Mouse (Mus musculus) megakaryocyte-erythroid progenitor cell, adult 5-6 weeks (primary cell): Measurements from ENCODE around the gene Ddx47. TPM values are rescaled to one million over a fixed set of nuclear protein-coding genes. Genes with fewer than 3 reads are reported as not detected.
A peak's percentile ranks its signal among the peaks of the same experiment; 100 is the strongest.

ENCODE experiments used
- ATAC-seq: replicated peaks from 2 replicates; pipeline ENCODE4 v1.8.0; 2016; ENCODE audit warnings: mild to moderate bottlenecking, inconsistent platforms; ENCODE audit not compliant: severe bottlenecking, poor library complexity, low FRiP score, low TSS enrichment
- total RNA-seq, 2 experiments: library from RNA; stranded (forward) in 1 of 2; stranded (reverse) in 1 of 2; fragments of 200-1000, 215-1000 nt in 1 of 2; fragments of >200 nt in 1 of 2; fragmentation: Nextera tagmentation in 1 of 2; gene quantifications; 2 replicates each; pipeline ENCODE4 v1.2.3; 2014 to 2017

The Ddx47 gene
- total RNA-seq, 2 experiments from 2014 or later = 108 to 173 TPM

DNA sequence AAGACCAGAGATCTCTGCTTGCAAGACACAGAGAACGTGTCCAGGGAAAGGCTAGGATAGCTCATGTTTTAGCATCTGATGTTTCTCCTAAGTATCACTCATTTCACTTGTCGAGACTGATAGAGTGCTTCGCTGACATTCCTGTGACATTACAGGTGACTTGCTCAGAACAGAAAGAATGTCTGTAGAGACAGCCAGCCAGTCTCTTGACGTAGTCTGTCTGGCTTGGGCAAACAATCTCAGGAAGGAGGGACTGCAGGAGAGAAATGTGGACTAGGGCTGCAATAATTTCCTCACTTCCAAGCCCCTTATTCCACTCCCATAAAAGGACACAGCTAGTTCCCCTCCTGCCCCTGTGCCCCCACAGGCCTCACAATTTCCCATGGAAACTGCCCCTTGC is 11.1 kb upstream of the Ddx47 start:
- no peak for ATAC-seq

GRCm38 (mm10) chr6:135001991-135002390 is 9.4 kb upstream of the Ddx47 start:
- no peak; the same call in 1 of the 2 replicates for ATAC-seq

DNA sequence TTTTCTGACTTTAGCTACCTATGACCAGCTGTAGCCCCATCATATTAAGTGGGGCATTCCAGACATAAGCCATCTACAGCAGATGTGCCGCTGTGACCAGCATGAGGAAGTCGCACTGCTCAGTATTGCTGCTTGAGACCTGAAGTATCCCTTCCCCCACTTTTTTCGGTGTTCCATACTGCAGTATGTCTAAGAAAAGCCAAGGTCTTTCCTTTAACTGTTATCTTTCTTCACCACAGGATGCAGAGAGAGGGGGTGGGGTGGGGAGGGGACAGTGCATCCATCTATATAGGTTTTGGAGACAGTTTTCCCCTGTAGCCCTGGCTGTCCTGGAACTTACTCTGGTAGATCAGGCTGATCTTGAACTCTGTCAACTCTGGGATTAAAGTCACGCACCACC is 5.0 kb upstream of the Ddx47 start:
- ATAC-seq = peak; percentile 46

GRCm38 (mm10) chr6:135011734-135012116 is 313 bp downstream of the Ddx47 start:
- peak; percentile 35 for ATAC-seq

- peak; percentile 50 for ATAC-seq
Measured at GRCm38 (mm10) chr6:135017211-135017610, 5.8 kb downstream of the Ddx47 start.

DNA sequence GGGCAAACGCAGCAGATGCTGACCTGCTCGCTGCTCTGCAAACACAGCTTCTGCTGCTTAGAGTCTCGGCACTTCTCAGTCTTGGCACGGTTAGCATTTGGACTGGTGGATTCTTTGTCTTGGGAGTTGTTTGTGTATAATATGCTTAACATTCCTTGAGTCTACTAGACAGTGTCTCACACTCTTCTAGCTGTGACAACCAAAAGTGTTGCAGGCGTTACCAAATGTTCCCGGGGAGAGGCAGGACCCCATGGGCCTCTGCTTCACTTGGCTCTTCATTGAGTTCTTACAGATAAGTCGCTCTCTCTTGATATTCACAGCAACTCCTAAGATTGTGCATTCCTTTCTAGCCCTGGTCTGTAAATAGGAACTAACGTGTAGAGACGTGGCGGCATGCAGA is 8.2 kb downstream of the Ddx47 start:
- no peak for ATAC-seq

DNA sequence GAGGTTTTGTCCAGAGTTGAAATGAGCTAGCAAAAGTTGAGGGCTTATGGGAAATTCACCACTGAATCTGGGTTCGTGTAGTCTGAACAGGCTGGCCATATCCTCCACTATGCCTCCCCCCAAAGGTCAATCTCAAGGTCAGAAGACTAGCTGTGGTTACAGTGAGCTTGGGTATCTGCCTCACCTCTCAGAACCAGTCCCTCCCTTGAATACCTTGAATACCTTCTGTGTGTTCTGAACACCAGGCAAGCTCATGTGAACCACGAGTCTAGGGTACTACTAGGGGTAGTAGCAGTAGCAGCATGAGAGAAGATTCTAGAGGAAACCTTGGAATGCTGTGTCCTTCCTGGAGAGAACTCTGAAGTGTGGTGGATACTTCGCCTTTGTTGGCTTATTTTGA is 10.2 kb downstream of the Ddx47 start:
- no peak for ATAC-seq

DNA sequence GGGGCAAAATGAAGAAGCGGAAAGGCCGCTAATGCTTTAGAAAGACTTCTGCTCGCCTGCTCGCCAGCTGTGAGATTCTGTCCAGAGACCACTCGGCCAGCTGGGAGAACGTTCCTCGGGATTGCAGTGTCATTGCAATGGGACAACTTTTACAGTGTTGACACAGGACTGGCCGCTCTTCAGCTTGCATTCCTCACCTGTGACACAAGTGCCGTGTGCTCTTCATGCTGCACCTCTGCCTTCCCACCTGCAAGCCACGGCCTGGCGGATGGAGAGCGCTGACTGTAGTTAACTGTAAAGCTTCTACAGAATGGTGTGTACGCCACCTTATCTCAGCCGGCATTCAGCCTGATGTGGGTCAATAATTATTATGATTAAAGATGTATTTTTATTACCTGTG is 12.0 kb downstream of the Ddx47 start:
- no peak for ATAC-seq

GRCm38 (mm10) chr6:135024781-135025420 is 13.5 kb downstream of the Ddx47 start:
- ATAC-seq = no peak

DNA sequence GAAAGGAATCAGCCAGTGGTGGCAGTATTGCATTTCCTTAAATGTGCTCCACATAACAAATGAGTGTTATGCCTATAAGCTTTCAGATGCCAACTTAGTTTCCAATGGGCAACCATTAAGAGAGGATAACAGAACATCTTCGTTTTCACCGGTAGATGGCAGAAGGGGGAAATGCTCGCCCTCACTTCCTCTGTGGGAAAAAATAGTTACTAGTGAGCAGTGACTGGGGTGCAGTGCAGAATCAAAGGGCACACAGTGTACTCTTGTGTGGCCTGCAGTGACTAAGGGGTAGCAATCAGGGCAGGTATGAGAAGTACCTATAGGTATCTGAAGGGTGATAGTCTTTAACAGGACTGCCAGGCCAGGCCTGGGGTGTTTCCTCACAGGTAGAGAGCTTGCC is 14.8 kb downstream of the Ddx47 start:
- ATAC-seq = peak; percentile 75

DNA sequence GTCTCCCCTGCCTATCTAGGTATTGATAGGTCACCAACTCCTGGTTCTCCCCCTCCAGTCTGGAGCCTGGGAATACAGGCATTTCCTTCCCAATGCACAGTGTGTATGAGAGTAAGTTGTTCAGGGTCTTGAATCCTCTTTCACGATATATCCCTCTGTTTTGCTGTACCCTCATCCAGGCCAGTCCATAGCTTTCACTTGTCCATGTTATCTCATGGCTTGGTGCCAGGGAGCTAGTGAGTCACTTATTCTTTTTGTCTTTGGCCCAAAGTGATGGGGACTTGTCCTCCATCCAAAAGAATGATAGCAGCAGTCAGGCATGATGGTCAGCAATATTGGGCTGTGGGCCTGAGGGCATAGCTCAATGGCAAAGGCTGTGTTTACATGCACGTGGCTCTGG is 15.3 kb downstream of the Ddx47 start:
- no peak for ATAC-seq

- no peak for ATAC-seq
Measured at GRCm38 (mm10) chr6:135029246-135029645, 17.8 kb downstream of the Ddx47 start.

DNA sequence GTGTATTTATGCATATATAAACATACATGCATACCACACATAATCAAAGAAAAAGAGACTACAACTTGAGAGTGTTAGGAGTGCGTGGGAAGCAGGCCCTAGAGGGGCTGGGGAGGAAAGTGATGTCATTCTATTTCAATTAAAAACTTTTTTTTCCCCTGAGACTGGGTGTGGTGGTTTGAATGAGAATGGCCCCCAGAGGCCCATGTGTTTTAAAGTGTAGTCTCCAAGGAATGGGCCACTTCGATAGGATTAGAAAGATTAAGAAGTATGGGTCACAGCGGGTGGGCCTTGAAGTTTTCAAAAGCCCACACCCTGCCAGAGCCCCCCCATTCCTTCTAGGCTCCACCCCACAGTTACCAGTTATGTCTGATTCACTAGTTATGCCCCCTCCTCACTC is 27.3 kb downstream of the Ddx47 start:
- ATAC-seq = no peak

GRCm38 (mm10) chr6:135040275-135040871 is 29.0 kb downstream of the Ddx47 start:
- no peak for ATAC-seq

DNA sequence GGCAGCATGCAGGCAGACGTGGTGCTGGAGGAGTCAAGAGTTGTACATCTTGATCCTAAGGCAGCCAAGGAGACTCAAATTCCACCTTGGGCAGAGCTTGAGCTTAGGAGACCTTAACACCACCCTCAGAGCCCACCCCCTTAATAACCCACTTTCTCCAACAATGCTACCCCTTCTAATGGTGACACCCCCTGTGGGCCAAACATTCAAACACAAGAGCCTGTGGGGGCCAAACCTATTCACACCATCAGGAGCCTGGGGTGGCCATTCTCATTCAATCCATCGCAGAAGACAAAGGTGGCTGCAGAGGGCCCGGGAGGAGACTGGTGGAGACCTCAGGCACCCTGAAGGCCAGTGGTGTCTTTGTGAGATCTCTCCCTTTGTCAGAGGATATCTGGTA is 30.5 kb downstream of the Ddx47 start:
- ATAC-seq = no peak

DNA sequence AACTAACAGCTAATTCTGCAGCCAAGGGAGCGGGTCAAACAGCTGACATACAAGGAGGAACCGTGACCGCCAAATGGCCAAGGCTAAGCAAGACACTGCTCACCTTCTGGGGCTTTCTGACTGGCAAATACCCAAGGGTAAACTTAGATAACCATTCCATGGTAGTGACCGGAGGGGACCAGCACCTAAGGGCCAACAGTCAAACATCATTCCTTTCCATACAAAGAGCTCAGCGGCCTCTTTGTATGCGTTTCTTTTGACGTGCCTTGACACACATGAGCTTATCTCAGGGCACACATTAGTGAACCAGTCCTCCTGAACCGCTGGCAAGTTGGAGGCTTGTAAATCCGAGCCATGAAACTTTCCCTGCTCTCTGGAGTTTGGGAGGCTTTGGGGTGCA is 35.9 kb downstream of the Ddx47 start:
- ATAC-seq = no peak

DNA sequence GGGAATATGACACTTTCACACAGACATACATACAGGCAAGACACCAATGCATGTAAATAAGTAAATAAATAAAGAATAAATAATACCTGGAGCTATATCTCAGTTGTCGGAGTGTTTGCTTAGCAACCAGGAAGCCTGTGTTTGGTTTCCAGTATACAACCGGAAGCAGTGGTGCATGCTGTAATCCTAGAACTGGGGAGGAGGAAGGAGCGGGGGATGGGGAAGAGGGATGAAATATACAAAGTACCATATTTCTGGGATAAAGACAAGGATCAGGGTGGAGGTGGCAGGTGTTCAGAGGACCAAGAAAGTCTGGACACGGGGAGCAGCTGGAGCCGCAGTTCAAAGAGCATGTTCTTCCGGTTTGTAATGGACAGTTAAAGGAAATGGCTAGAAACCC is 37.1 kb downstream of the Ddx47 start:
- ATAC-seq = no peak

- no peak for ATAC-seq
Measured at GRCm38 (mm10) chr6:135048956-135049355, 37.5 kb downstream of the Ddx47 start.

DNA sequence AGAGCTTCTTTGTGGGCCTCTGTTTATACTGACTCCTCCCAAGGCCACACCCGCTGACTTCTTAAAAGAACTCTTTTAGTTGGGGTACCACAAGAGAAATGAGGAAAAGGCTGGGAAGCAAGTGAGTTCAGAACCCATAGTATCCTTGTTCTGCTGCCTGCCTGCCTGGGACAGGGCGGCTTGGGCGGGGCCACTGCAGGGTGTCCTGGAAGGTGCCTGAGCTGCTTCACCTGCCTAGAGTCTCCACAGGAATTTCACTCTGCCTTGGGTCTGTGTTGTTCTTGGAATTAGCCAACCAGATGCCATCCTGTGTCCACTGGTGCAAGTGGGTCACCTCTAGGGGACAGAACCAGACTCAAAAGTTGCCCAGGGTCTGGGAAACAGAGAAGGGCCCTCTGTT is 42.4 kb downstream of the Ddx47 start:
- ATAC-seq = no peak

- no peak for ATAC-seq
Measured at GRCm38 (mm10) chr6:135055882-135056281, 44.5 kb downstream of the Ddx47 start.

- ATAC-seq = no peak
Measured at GRCm38 (mm10) chr6:135060728-135061127, 49.3 kb downstream of the Ddx47 start.

DNA sequence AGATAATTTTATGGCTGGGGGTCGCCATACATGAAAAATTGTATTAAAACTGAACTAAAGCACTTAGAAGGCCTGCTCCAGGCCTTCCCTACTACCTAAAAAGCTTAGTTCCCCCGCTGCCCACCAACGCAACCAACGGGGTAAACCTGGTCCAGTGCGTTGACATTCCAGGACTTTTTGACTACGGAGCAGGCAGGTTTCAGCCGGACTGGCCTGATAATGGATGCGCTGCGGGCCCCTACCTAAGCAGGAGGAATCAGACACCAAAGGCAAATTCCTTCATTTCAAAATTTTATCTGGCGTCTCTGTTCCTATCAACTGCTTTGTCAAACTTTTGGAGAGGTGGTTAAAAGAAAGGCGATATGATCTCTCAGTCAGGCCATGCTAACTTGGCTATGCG is 53.2 kb downstream of the Ddx47 start:
- no peak for ATAC-seq
